Mouse (Mus musculus) C2C12 (cell line): ENCODE data around the gene Prkab2.

ENCODE experiments used
- CTCF ChIP-seq: IDR thresholded peaks from one replicate; pipeline ENCODE4 v1.5.1; 2011; ENCODE audit not compliant: control insufficient read depth, insufficient read depth, insufficient read length
- MAX ChIP-seq: IDR thresholded peaks from one replicate; pipeline ENCODE4 v1.6.1; 2011; ENCODE audit warnings: mild to moderate bottlenecking, control low read depth
- MYOD1 ChIP-seq: IDR thresholded peaks from one replicate; pipeline ENCODE4 v1.6.1; 2011; ENCODE audit warnings: low read depth; ENCODE audit not compliant: control insufficient read depth, insufficient read length
- MYOG ChIP-seq: IDR thresholded peaks from one replicate; pipeline ENCODE4 v1.6.1; 2011; ENCODE audit not compliant: control insufficient read depth, insufficient read length; ENCODE audit errors: extremely low read depth

DNA sequence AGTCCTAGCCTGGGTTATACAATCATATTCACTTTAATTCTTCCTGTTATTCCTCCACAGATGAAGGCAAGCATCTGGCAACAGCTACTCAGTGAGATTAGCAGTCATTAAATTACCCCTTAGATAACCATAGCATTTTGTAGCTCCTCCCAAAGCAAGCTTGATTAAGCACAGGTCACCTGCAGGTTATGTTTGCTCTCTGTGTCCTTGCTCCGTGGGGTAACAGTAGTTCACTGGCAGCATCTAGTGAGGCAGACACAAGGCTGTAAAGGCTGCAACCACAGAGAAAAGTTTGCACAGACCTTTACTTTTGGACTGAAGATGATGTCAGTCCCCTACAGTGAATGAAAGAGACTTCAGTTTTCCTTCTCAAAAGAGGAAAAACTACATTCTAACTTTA, 42.8 kb upstream of the Prkab2 start:
- TF ChIP-seq CTCF (no peak), MAX (no peak), MYOD1 (no peak), MYOG (no peak)
